ENCODE assay signal across 10 mouse cellular contexts in the genomic region with DNA sequence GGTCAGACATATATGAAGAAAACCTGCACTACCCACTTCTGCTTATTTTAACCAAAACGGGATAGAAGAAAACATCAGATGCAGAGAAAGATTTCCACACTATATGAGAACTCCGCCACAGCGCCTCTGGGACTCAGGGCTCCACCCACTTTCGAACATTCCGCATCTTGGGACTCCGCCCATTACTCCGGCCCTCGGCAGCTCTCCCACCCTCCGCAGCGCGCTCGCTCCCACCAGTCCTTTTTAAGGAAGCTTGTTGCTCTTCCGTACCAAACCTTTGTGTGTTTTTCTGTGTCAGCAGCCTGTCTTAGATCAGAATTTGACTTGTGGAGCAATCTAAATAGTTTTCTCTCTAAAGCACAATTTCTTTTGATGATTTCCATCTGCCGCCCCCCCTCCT.
DNase-seq lines count a peak whose midpoint lies in the region; ATAC-seq and TF ChIP-seq lines count a peak whose summit lies in the region.
"Had no signal": no experiment of that assay in that cellular context is flagged by ENCODE, and none has a peak within 500 bp of the region (broad histone marks: within the 10 kb centered on the region; RNA-seq: fewer than 3 reads in every experiment).

No protein-coding gene starts in this region.

- H3K36me3 ChIP-seq in hindbrain, embryonic 10.5 days: no peaks in the 10 kb centered on the region
- no peaks in the 10 kb centered on the region for H3K36me3 ChIP-seq in hindbrain, embryonic 12.5 days
- H3K36me3 ChIP-seq in embryonic facial prominence, embryonic 10.5 days (replicated peaks): no peaks in the 10 kb centered on the region
- H3K36me3 ChIP-seq in liver, embryonic 12.5 days: no peaks in the 10 kb centered on the region

- H3K9me3 ChIP-seq in hindbrain, embryonic 10.5 days: no peaks in the 10 kb centered on the region
- no peaks in the 10 kb centered on the region for H3K9me3 ChIP-seq in hindbrain, embryonic 12.5 days (replicated peaks)
- no peaks in the 10 kb centered on the region for H3K9me3 ChIP-seq in embryonic facial prominence, embryonic 10.5 days
- no peaks in the 10 kb centered on the region for H3K9me3 ChIP-seq in liver, embryonic 12.5 days (replicated peaks)

- H3K27me3 ChIP-seq in hindbrain, embryonic 10.5 days (ENCODE audit: insufficient read depth, poor library complexity, severe bottlenecking): peaks cover 100% of the 10 kb centered on the region
- peaks cover 94% of the 10 kb centered on the region for H3K27me3 ChIP-seq in hindbrain, embryonic 12.5 days
- peaks cover 100% of the 10 kb centered on the region for H3K27me3 ChIP-seq in embryonic facial prominence, embryonic 10.5 days (replicated peaks; ENCODE audit: low read depth, poor library complexity, severe bottlenecking)
- H3K27me3 ChIP-seq in liver, embryonic 12.5 days (replicated peaks): peaks cover 95% of the 10 kb centered on the region

- H3K4me3 ChIP-seq in hindbrain, embryonic 10.5 days: peak overlapping the region; percentile 18; the same call in 1 of the 2 replicates
- H3K4me3 ChIP-seq in hindbrain, embryonic 12.5 days: no peak overlapping the region
- peak overlapping the region; percentile 40 for H3K4me3 ChIP-seq in embryonic facial prominence, embryonic 10.5 days
- H3K4me3 ChIP-seq in liver, embryonic 12.5 days: no peak overlapping the region
- no peak overlapping the region for H3K4me3 ChIP-seq in left cerebral cortex, adult 2 months

- under 1% methylated on average over 14 of the region's 14 CpGs for WGBS in hindbrain, embryonic 10.5 days
- WGBS in hindbrain, embryonic 12.5 days: 2% methylated on average over 14 of the region's 14 CpGs
- WGBS in embryonic facial prominence, embryonic 10.5 days: under 1% methylated on average over 14 of the region's 14 CpGs
- WGBS in liver, embryonic 12.5 days (ENCODE audit: insufficient replicate concordance): 5% methylated on average over 14 of the region's 14 CpGs

- H3K27ac ChIP-seq in hindbrain, embryonic 10.5 days: no peak overlapping the region
- no peak overlapping the region for H3K27ac ChIP-seq in hindbrain, embryonic 12.5 days
- H3K27ac ChIP-seq in embryonic facial prominence, embryonic 10.5 days (replicated peaks): no peak overlapping the region
- no peak overlapping the region for H3K27ac ChIP-seq in liver, embryonic 12.5 days
- no peak overlapping the region for H3K27ac ChIP-seq in left cerebral cortex, adult 2 months
- H3K27ac ChIP-seq: hindbrain, embryonic 14.5 days had no signal

- peak; percentile 61 for DNase-seq in hindbrain, embryonic 10.5 days (ENCODE audit: low spot score)
- peak; percentile 90 for DNase-seq in Muller cell, postnatal 12 days (ENCODE audit: inconsistent ontology term)
- DNase-seq in embryonic facial prominence, embryonic 10.5 days (ENCODE audit: low spot score): peak; percentile 77
- DNase-seq in left cerebral cortex, adult 2 months (ENCODE audit: extremely low spot score in 1 of 2, low spot score in 2 of 2): no peak
- no peak for DNase-seq in urinary bladder, adult 18-20 months (ENCODE audit: low spot score in 2 of 2)
- no peak for DNase-seq in gastrocnemius, adult 18-20 months (ENCODE audit: low spot score)
- DNase-seq: cerebellum, adult 2 months had no signal

- no peak overlapping the region for H3K4me2 ChIP-seq in hindbrain, embryonic 12.5 days (replicated peaks)
- H3K4me2 ChIP-seq in liver, embryonic 12.5 days: 0 out of 2 replicates have a peak overlapping the region, but pooled peaks have one; percentile 32
- H3K4me2 ChIP-seq: hindbrain, embryonic 14.5 days had no signal

- H3K9ac ChIP-seq in hindbrain, embryonic 12.5 days: no peak overlapping the region
- no peak overlapping the region for H3K9ac ChIP-seq in liver, embryonic 12.5 days
- H3K9ac ChIP-seq: hindbrain, embryonic 14.5 days had no signal

- intact Hi-C loops in left cerebral cortex, adult 2 months (cut with DNase I): no loop called here

- no peak for TF ChIP-seq CTCF in left cerebral cortex, adult 2 months (IDR thresholded peaks at IDR 0.05)

- ATAC-seq in hindbrain, embryonic 12.5 days (ENCODE audit: low FRiP score): no peak
- no peak for ATAC-seq in liver, embryonic 12.5 days

- peaks cover 21% of the 10 kb centered on the region for H3K4me1 ChIP-seq in hindbrain, embryonic 10.5 days (replicated peaks)
- H3K4me1 ChIP-seq in hindbrain, embryonic 12.5 days: peaks cover 7% of the 10 kb centered on the region
- peaks cover 19% of the 10 kb centered on the region for H3K4me1 ChIP-seq in embryonic facial prominence, embryonic 10.5 days
- H3K4me1 ChIP-seq in liver, embryonic 12.5 days: no peaks in the 10 kb centered on the region

Comparison
In these comparisons a context has a peak if more than half of its experiments do, and no peak if none do; other contexts are left out.
1. H3K4me3 ChIP-seq: peak in hindbrain, embryonic 10.5 days (single experiment) and embryonic facial prominence, embryonic 10.5 days (single experiment); none in hindbrain, embryonic 12.5 days (single experiment), liver, embryonic 12.5 days (single experiment) and left cerebral cortex, adult 2 months (single experiment).
2. DNase-seq: peak in hindbrain, embryonic 10.5 days (single experiment), Muller cell, postnatal 12 days (single experiment) and embryonic facial prominence, embryonic 10.5 days (single experiment); none in left cerebral cortex, adult 2 months (0 of 2), urinary bladder, adult 18-20 months (0 of 2) and gastrocnemius, adult 18-20 months (single experiment).